Mouse (Mus musculus) layer of hippocampus, postnatal 36 days (tissue): Measurements from ENCODE around the gene 0610012G03Rik. TPM values are rescaled to one million over a fixed set of nuclear protein-coding genes. Genes with fewer than 3 reads are reported as not detected.
"Not testable (repeated sequence)": the region's sequence is repeated elsewhere in the genome, so short reads cannot be mapped to it uniquely, and the experiment has no call there.

Experiments
- DNase-seq, 2 experiments: peaks; one replicate each; pipeline ENCODE4 v3.0.0; 2022
- total RNA-seq, 2 experiments: library from RNA; stranded (reverse); gene quantifications; 2 replicates each; pipeline ENCODE4 v1.2.3; 2021

Gene 0610012G03Rik
- total RNA-seq: 10 to 100 TPM; 42.3 to 46.3 TPM

GRCm38 (mm10) chr16:31948345-31948774, at the start of gene 0610012G03Rik, which contains the start of gene Ncbp2:
TSS of gene 0610012G03Rik (minus strand) at chr16:31948494.
TSS of gene Ncbp2 (plus strand) at chr16:31948513.
- DNase-seq: peak; percentile 96

- DNase-seq: no peak
Observed at GRCm38 (mm10) chr16:31996371-31996770, 48.1 kb upstream of the 0610012G03Rik start.

GRCm38 (mm10) chr16:31993946-31994345, 45.7 kb upstream of the 0610012G03Rik start:
- DNase-seq: no peak

- DNase-seq: no peak
Observed at GRCm38 (mm10) chr16:31993195-31993594, 44.9 kb upstream of the 0610012G03Rik start.

- DNase-seq: no peak
Observed at GRCm38 (mm10) chr16:31992039-31992438, 43.7 kb upstream of the 0610012G03Rik start.

- no peak for DNase-seq
Observed at GRCm38 (mm10) chr16:31980946-31981345, 32.7 kb upstream of the 0610012G03Rik start.

- DNase-seq: no peak
Observed at GRCm38 (mm10) chr16:31979501-31979900, 31.2 kb upstream of the 0610012G03Rik start.

- DNase-seq: no peak
Observed at GRCm38 (mm10) chr16:31975258-31975657, 27.0 kb upstream of the 0610012G03Rik start.

- no peak for DNase-seq
Observed at GRCm38 (mm10) chr16:31963224-31963623, 14.9 kb upstream of the 0610012G03Rik start.

- no peak for DNase-seq
Observed at GRCm38 (mm10) chr16:31947901-31948316, 385 bp downstream of the 0610012G03Rik start.

- DNase-seq: no peak
Observed at GRCm38 (mm10) chr16:31947333-31947732, 961 bp downstream of the 0610012G03Rik start.

- not testable (repeated sequence) for DNase-seq
Observed at GRCm38 (mm10) chr16:31945986-31946385, 2.3 kb downstream of the 0610012G03Rik start.

GRCm38 (mm10) chr16:31945372-31945771, 2.9 kb downstream of the 0610012G03Rik start:
- no peak for DNase-seq

- DNase-seq: no peak
Observed at GRCm38 (mm10) chr16:31944698-31945255, 3.5 kb downstream of the 0610012G03Rik start.

- peak; percentile 77 to 83 for DNase-seq
Observed at GRCm38 (mm10) chr16:31943980-31944379, 4.3 kb downstream of the 0610012G03Rik start.

- no peak for DNase-seq
Observed at GRCm38 (mm10) chr16:31940586-31940985, 7.7 kb downstream of the 0610012G03Rik start.

- no peak for DNase-seq
Observed at GRCm38 (mm10) chr16:31938856-31939255, 9.4 kb downstream of the 0610012G03Rik start.

- no peak for DNase-seq
Observed at GRCm38 (mm10) chr16:31936568-31936967, 11.7 kb downstream of the 0610012G03Rik start.

GRCm38 (mm10) chr16:31935091-31935979, 13.0 kb downstream of the 0610012G03Rik start:
- DNase-seq: peak in 1 of 2 experiments; percentile 40

- DNase-seq: no peak
Observed at GRCm38 (mm10) chr16:31934550-31935010, 13.7 kb downstream of the 0610012G03Rik start.

- peak in 1 of 2 experiments; percentile 52 for DNase-seq
Observed at GRCm38 (mm10) chr16:31933751-31934549, 14.3 kb downstream of the 0610012G03Rik start, which contains the start of gene Pigz. TSS of gene Pigz (plus strand) at chr16:31933851.
